Mouse (Mus musculus): ENCODE data around the gene Ube2l3. TPM values are rescaled to one million over a fixed set of nuclear protein-coding genes. Genes with fewer than 3 reads are reported as not detected.

Gene Ube2l3
- polyA plus RNA-seq, 1 experiment from 2014 or later: 436 TPM

GRCm38 (mm10) chr16:17124871-17125520 is 77.5 kb downstream of the Ube2l3 start, which contains the start of gene 2610318N02Rik:
2610318N02Rik (minus strand) TSS chr16:17125167.
- no peaks in the 10 kb centered on the region for H3K9me3 ChIP-seq
- under 1% methylated on average over 25 of the region's 25 CpGs for WGBS

GRCm38 (mm10) chr16:17124119-17124870 is 78.2 kb downstream of the Ube2l3 start:
- Histone ChIP-seq H3K36me3 (replicated peaks) (peaks cover 44% of the 10 kb centered on the region), H3K4me1 (peaks cover 43% of the 10 kb centered on the region), H3K4me3 (peak overlapping the region; percentile 73), H3K9me3 (no peaks in the 10 kb centered on the region), H3K27me3 (ENCODE audit: poor library complexity, severe bottlenecking) (no peaks in the 10 kb centered on the region), H3K27ac (peak overlapping the region; percentile 93)
- DNase-seq (ENCODE audit: extremely low spot score, low spot score): peak; percentile 84
- under 1% methylated on average over 22 of the region's 22 CpGs for WGBS

More at GRCm38 (mm10) chr16:17124871-17125520, 77.5 kb downstream of the Ube2l3 start, which contains the start of gene 2610318N02Rik:
- Histone ChIP-seq H3K4me3 (peak within 1 kb of the TSS; percentile 73), H3K4me1 (peaks cover 43% of the 10 kb centered on the region), H3K27me3 (ENCODE audit: poor library complexity, severe bottlenecking) (no peaks in the 10 kb centered on the region), H3K36me3 (replicated peaks) (peaks cover 44% of the 10 kb centered on the region), H3K27ac (peak within 1 kb of the TSS; percentile 93)
- DNase-seq (ENCODE audit: extremely low spot score, low spot score): peak; percentile 88

GRCm38 (mm10) chr16:17121569-17121968 is 80.9 kb downstream of the Ube2l3 start:
- DNase-seq (ENCODE audit: extremely low spot score, low spot score): no peak
- H3K27ac ChIP-seq: peak overlapping the region; percentile 2; the same call in 1 of the 2 replicates
- H3K27me3 ChIP-seq (ENCODE audit: poor library complexity, severe bottlenecking): no peaks in the 10 kb centered on the region
- 47% methylated on average over 11 of the region's 14 CpGs for WGBS
- peaks cover 72% of the 10 kb centered on the region for H3K36me3 ChIP-seq (replicated peaks)
- H3K4me1 ChIP-seq: peaks cover 43% of the 10 kb centered on the region
- H3K4me3 ChIP-seq: peak overlapping the region; percentile 31
- H3K9me3 ChIP-seq: no peaks in the 10 kb centered on the region

GRCm38 (mm10) chr16:17117309-17117799 is 85.1 kb downstream of the Ube2l3 start:
- Histone ChIP-seq H3K4me3 (no peak overlapping the region), H3K36me3 (replicated peaks) (peaks cover 100% of the 10 kb centered on the region), H3K9me3 (no peaks in the 10 kb centered on the region), H3K27ac (no peak overlapping the region), H3K4me1 (peaks cover 11% of the 10 kb centered on the region), H3K27me3 (ENCODE audit: poor library complexity, severe bottlenecking) (no peaks in the 10 kb centered on the region)
- 95% methylated on average over 5 of the region's 5 CpGs for WGBS
- DNase-seq (ENCODE audit: extremely low spot score, low spot score): no peak

- Histone ChIP-seq H3K27ac (peak within 1 kb of the TSS; percentile 84), H3K36me3 (replicated peaks) (peaks cover 72% of the 10 kb centered on the region), H3K9me3 (no peaks in the 10 kb centered on the region)
These were observed 91.4 kb downstream of the Ube2l3 start, which contains the start of gene Ppil2 for GRCm38 (mm10) chr16:17110771-17111743. Ppil2 (minus strand) TSS chr16:17111257.

GRCm38 (mm10) chr16:17104600-17104999 is 97.8 kb downstream of the Ube2l3 start:
- DNase-seq (ENCODE audit: extremely low spot score, low spot score): no peak
- H3K9me3 ChIP-seq: no peaks in the 10 kb centered on the region
- H3K27ac ChIP-seq: no peak overlapping the region
- peaks cover 2% of the 10 kb centered on the region; the same call in 1 of the 2 replicates for H3K4me1 ChIP-seq
- H3K27me3 ChIP-seq (ENCODE audit: poor library complexity, severe bottlenecking): no peaks in the 10 kb centered on the region
- H3K36me3 ChIP-seq (replicated peaks): peaks cover 95% of the 10 kb centered on the region
- 94% methylated on average over 4 of the region's 4 CpGs for WGBS
- no peak overlapping the region for H3K4me3 ChIP-seq

More at GRCm38 (mm10) chr16:17110771-17111743, 91.4 kb downstream of the Ube2l3 start, which contains the start of gene Ppil2:
- H3K27me3 ChIP-seq (ENCODE audit: poor library complexity, severe bottlenecking): no peaks in the 10 kb centered on the region
- peak; percentile 77 for DNase-seq (ENCODE audit: extremely low spot score, low spot score)
- peaks cover 13% of the 10 kb centered on the region for H3K4me1 ChIP-seq
- H3K4me3 ChIP-seq: peak within 1 kb of the TSS; percentile 87
- WGBS: 10% methylated on average over 38 of the region's 38 CpGs

GRCm38 (mm10) chr16:17102630-17103220 is 99.7 kb downstream of the Ube2l3 start:
- no peak overlapping the region for H3K4me3 ChIP-seq
- H3K36me3 ChIP-seq (replicated peaks): peaks cover 98% of the 10 kb centered on the region
- H3K9me3 ChIP-seq: no peaks in the 10 kb centered on the region
- no peak overlapping the region for H3K27ac ChIP-seq
- 95% methylated on average over 7 of the region's 7 CpGs for WGBS
- H3K27me3 ChIP-seq (ENCODE audit: poor library complexity, severe bottlenecking): no peaks in the 10 kb centered on the region
- no peak for DNase-seq (ENCODE audit: extremely low spot score, low spot score)
- H3K4me1 ChIP-seq: no peaks in the 10 kb centered on the region

MicroRNAs encoded within 50 kb of the gene (microRNA counts, 519-probe panel; counts per million panel counts)
- 6,670 counts per million, percentile 95 among the panel's probes with 10 or more counts for microRNA mmu-miR-130b
- 4,718 counts per million, percentile 81 among the panel's probes with 10 or more counts for microRNA mmu-miR-301b

Small RNAs within 50 kb of the gene (microRNA-seq; reads per million reads assigned to microRNA genes)
- gene Mir130b: 12,113 reads per million, percentile 96 among the genes with 10 or more reads in this experiment
- 344 reads per million, percentile 62 among the genes with 10 or more reads in this experiment for gene Mir301b

Other genes with a start within 250 kb of the Ube2l3 start
- gene Mapk1, start 219.3 kb downstream of the Ube2l3 start, polyA plus RNA-seq (2016; fragmentation: Nextera tagmentation; extraction: Ambion mirVana): 147 and 150 TPM in 2 replicates
- 96.2 and 97.4 TPM in 2 replicates for gene Ypel1, start 133.0 kb downstream of the Ube2l3 start, polyA plus RNA-seq (2016; fragmentation: Nextera tagmentation; extraction: Ambion mirVana)
- 138 and 155 TPM in 2 replicates for gene Ppil2, start 91.4 kb downstream of the Ube2l3 start, polyA plus RNA-seq (2016; fragmentation: Nextera tagmentation; extraction: Ambion mirVana)
- 153 and 164 TPM in 2 replicates for gene 2610318N02Rik, start 77.5 kb downstream of the Ube2l3 start, polyA plus RNA-seq (2016; fragmentation: Nextera tagmentation; extraction: Ambion mirVana)
- gene Sdf2l1, start 70.3 kb downstream of the Ube2l3 start, polyA plus RNA-seq (2016; fragmentation: Nextera tagmentation; extraction: Ambion mirVana): 110 and 118 TPM in 2 replicates
- 5.8 and 6.9 TPM in 2 replicates for gene Ydjc, start 58.0 kb downstream of the Ube2l3 start, polyA plus RNA-seq (2016; fragmentation: Nextera tagmentation; extraction: Ambion mirVana)
- gene Ccdc116, start 55.4 kb downstream of the Ube2l3 start, polyA plus RNA-seq (2016; fragmentation: Nextera tagmentation; extraction: Ambion mirVana): 0.32 and 0.48 TPM in 2 replicates
- gene Rimbp3, start 6.0 kb upstream of the Ube2l3 start, polyA plus RNA-seq (2016; fragmentation: Nextera tagmentation; extraction: Ambion mirVana): 1.2 and 1.6 TPM in 2 replicates
- gene Hic2, start 30.9 kb upstream of the Ube2l3 start, polyA plus RNA-seq (2016; fragmentation: Nextera tagmentation; extraction: Ambion mirVana): 14.7 and 16.5 TPM in 2 replicates
- 7.8 and 8.8 TPM in 2 replicates for gene Tmem191c, start 73.4 kb upstream of the Ube2l3 start, polyA plus RNA-seq (2016; fragmentation: Nextera tagmentation; extraction: Ambion mirVana)
- gene Serpind1, start 128.7 kb upstream of the Ube2l3 start, polyA plus RNA-seq (2016; fragmentation: Nextera tagmentation; extraction: Ambion mirVana): 0.15 and 0.20 TPM in 2 replicates
- gene Snap29, start 203.3 kb upstream of the Ube2l3 start, polyA plus RNA-seq (2016; fragmentation: Nextera tagmentation; extraction: Ambion mirVana): 11.5 and 12.0 TPM in 2 replicates
- 38.6 and 39.2 TPM in 2 replicates for gene Pi4ka, start 203.7 kb upstream of the Ube2l3 start, polyA plus RNA-seq (2016; fragmentation: Nextera tagmentation; extraction: Ambion mirVana)
- 72.9 and 73.4 TPM in 2 replicates for gene Crkl, start 249.3 kb upstream of the Ube2l3 start, polyA plus RNA-seq (2016; fragmentation: Nextera tagmentation; extraction: Ambion mirVana)